Mouse (Mus musculus) midbrain, embryonic 11.5 days (tissue): Measurements from ENCODE around the gene D5Ertd579e. TPM values are rescaled to one million over a fixed set of nuclear protein-coding genes. Genes with fewer than 3 reads are reported as not detected.

ENCODE experiments used
- ATAC-seq: fragments of 200-750 bp; cut with Nextera tagmentation; 2 replicates; pipeline ENCODE4 v1.8.0; 2017; ENCODE audit warnings: moderate TSS enrichment, moderate library complexity; ENCODE audit not compliant: low FRiP score
- DNase-seq: peaks from one replicate; pipeline ENCODE4 v3.0.0; 2015; ENCODE audit warnings: low spot score; ENCODE audit errors: missing footprints
- H3K27ac ChIP-seq: fragments of 300-500 bp; sonication (generic); 2 replicates; pipeline ENCODE4 v1.5.1; 2014; ENCODE audit warnings: low read depth, low read length
- H3K27me3 ChIP-seq: fragments of 300-500 bp; sonication (generic); 2 replicates; pipeline ENCODE4 v1.6.1; 2014; ENCODE audit warnings: mild to moderate bottlenecking, low read length, moderate library complexity, mixed read lengths; ENCODE audit not compliant: control insufficient read depth, insufficient read depth
- H3K36me3 ChIP-seq: fragments of 300-500 bp; sonication (generic); 2 replicates; pipeline ENCODE4 v1.6.1; 2014; ENCODE audit warnings: mild to moderate bottlenecking, low read length, moderate library complexity, mixed read lengths; ENCODE audit not compliant: control insufficient read depth, insufficient read depth
- H3K4me1 ChIP-seq: fragments of 300-500 bp; sonication (generic); 2 replicates; pipeline ENCODE4 v1.6.1; 2014; ENCODE audit warnings: low read length; ENCODE audit not compliant: control insufficient read depth, insufficient read depth
- H3K4me2 ChIP-seq: fragments of 300-500 bp; sonication (generic); 2 replicates; pipeline ENCODE4 v1.6.1; 2014; ENCODE audit warnings: mild to moderate bottlenecking, moderate library complexity
- H3K4me3 ChIP-seq: fragments of 300-500 bp; sonication (generic); 2 replicates; pipeline ENCODE4 v1.5.1; 2014; ENCODE audit warnings: low read depth, low read length
- H3K9ac ChIP-seq: fragments of 300-500 bp; sonication (generic); 2 replicates; pipeline ENCODE4 v1.6.1; 2014; ENCODE audit warnings: low read length
- H3K9me3 ChIP-seq: fragments of 300-500 bp; sonication (generic); 2 replicates; pipeline ENCODE4 v1.6.1; 2016; ENCODE audit warnings: low read length; ENCODE audit not compliant: control insufficient read depth
- WGBS: fragments of 180-500 bp; shearing (Covaris S2); extraction: QIAGEN DNeasy Blood & Tissue Kit; methylation state at CpG from one replicate; pipeline ENCODE4 v1.1.7; 2014; 5-methylcytosine and 5-hydroxymethylcytosine counted together
- polyA plus RNA-seq: library from polyadenylated mRNA; unstranded; fragments of >200 nt; fragmentation: Nextera tagmentation; extraction: Ambion mirVana; gene quantifications from 2 replicates; pipeline ENCODE4 v1.2.1, GENCODE M21; 2014

D5Ertd579e gene
- polyA plus RNA-seq, 1 experiment from 2014 or later: 35.6 TPM

DNA sequence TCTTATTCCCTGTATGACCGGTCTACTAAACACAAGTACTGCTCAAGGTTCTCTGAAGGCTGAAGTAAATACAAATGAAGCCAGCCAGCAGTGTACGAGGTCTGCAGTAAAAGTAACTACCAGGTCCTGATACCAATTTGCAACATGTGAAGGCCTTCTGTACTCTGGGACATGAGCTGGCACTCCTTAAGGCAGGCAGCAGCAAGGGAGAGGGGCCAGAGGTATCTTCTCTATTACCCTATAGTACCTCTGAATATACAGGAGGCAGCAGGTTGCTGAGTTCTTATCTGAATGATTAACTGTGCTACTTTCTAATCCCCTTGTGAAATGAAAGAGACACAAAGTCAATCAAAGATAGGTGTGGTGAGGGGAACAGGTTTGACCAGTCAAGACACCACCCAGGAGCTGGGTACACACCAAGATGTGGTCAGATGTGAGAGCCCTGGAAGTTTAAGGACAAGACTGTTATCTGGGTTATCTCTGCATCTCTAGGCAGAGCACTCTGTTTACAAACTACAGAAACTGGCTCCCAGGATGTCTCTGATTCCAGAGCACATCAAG, 86.8 kb downstream of the D5Ertd579e start:
- Histone ChIP-seq H3K27ac (no peak overlapping the region), H3K27me3 (no peaks in the 10 kb centered on the region), H3K4me3 (no peak overlapping the region), H3K9me3 (no peaks in the 10 kb centered on the region), H3K36me3 (peaks cover 12% of the 10 kb centered on the region; the same call in 1 of the 2 replicates), H3K4me2 (no peak overlapping the region), H3K4me1 (no peaks in the 10 kb centered on the region), H3K9ac (no peak overlapping the region)
- WGBS: 93% methylated on average over 2 of the region's 2 CpGs
- DNase-seq (peak; percentile 53), ATAC-seq (no peak)

DNA sequence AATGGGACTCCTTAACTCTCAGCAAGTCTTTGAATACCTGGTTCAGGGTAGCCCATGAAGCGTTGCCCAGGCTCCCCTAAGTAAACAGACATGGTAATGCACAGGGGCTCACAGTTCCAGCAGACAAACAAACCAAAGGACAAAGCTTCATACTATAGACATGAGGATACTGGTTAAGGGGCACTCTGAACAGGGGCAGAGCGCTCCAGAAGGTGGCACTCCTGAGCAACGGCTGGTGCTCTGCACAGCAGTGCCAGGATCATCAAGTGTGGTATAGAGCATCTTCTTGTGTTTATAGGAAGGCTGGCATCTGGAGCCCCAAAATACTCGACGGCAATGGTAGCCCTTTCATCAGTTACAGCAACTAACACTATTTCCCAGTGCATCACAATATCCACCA, 92.8 kb downstream of the D5Ertd579e start:
- Histone ChIP-seq H3K4me3 (no peak overlapping the region), H3K9ac (no peak overlapping the region), H3K27me3 (no peaks in the 10 kb centered on the region), H3K4me2 (no peak overlapping the region), H3K36me3 (peaks cover 19% of the 10 kb centered on the region; the same call in 1 of the 2 replicates), H3K9me3 (no peaks in the 10 kb centered on the region), H3K27ac (no peak overlapping the region), H3K4me1 (no peaks in the 10 kb centered on the region)
- DNase-seq (peak; percentile 88), ATAC-seq (no peak)
- WGBS: 91% methylated on average over 5 of the region's 5 CpGs

DNA sequence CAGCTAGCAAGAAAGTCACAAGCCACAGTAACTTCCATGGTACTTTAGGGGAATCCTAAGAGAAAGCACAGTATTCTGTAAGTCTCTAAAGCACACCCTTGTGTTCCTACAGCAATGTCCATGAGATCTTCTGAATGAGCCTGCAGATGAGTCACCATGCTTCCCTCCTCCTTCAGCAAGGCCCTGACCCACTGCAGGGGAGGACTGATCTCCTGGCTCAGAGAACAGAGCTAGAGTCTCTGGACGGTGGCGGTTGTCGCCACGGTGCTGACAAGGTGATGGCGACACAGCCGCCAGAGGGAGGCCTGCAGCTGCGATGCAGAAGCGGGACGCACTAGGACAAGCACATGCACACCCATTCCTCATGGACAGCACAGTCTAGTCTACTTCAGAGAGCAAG, 93.8 kb downstream of the D5Ertd579e start:
- DNase-seq (peak; percentile 59), ATAC-seq (no peak)
- Histone ChIP-seq H3K4me1 (no peaks in the 10 kb centered on the region), H3K36me3 (peaks cover 14% of the 10 kb centered on the region; the same call in 1 of the 2 replicates), H3K27ac (no peak overlapping the region), H3K9ac (no peak overlapping the region), H3K9me3 (no peaks in the 10 kb centered on the region), H3K27me3 (no peaks in the 10 kb centered on the region), H3K4me3 (no peak overlapping the region), H3K4me2 (no peak overlapping the region)
- WGBS: 93% methylated on average over 9 of the region's 9 CpGs

DNA sequence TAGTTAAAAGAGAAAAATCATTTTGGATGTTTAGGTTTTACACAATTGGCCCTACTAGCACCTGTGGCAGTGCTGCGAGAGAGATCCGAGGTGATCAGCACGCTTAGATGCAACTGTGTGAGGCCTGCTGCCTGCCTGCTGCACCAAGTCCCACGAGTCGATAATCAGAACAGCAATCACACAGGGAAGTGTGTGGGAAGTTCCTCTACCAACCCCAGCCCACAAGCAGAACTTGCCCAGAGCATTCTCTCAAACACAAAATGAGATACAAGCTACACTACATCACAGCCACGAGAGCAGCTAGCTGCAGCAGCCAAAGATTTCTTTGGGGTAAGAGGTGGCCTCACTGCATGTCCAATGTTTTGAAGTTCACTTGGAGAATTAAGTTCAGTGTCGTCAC, 94.3 kb downstream of the D5Ertd579e start:
- Histone ChIP-seq H3K4me3 (no peak overlapping the region), H3K9ac (no peak overlapping the region), H3K4me2 (no peak overlapping the region), H3K27me3 (no peaks in the 10 kb centered on the region), H3K9me3 (no peaks in the 10 kb centered on the region), H3K36me3 (peaks cover 13% of the 10 kb centered on the region; the same call in 1 of the 2 replicates), H3K4me1 (no peaks in the 10 kb centered on the region), H3K27ac (no peak overlapping the region)
- WGBS: 95% methylated on average over 7 of the region's 7 CpGs
- no peak for ATAC-seq
- DNase-seq: peak; percentile 76

DNA sequence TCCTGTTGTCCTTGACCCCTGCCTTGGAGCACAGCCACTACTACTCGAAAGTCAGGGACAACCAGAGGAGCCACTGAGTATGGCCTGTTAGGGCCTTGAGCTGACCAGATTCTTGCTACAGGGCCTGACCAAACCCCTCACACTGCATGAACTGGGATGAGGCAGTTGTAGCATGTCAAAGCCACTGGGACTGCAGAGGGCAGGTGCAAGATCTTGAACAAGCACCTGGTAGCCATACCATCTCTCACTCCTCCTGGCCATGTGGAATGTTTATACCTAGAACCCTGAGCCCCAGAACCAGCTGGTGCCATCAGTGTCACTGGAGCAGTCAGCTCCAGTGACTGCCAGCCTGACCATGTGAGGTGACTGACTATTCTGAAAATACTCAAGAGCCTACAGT, 96.9 kb downstream of the D5Ertd579e start:
- peaks cover 11% of the 10 kb centered on the region; the same call in 1 of the 2 replicates for H3K36me3 ChIP-seq
- 95% methylated on average over 1 of the region's 1 CpGs for WGBS
- no peak overlapping the region for H3K4me2 ChIP-seq
- H3K9me3 ChIP-seq: no peaks in the 10 kb centered on the region
- H3K27ac ChIP-seq: no peak overlapping the region
- no peak overlapping the region for H3K9ac ChIP-seq
- no peak overlapping the region for H3K4me3 ChIP-seq
- ATAC-seq (no peak), DNase-seq (peak; percentile 75)
- H3K27me3 ChIP-seq: no peaks in the 10 kb centered on the region
- no peaks in the 10 kb centered on the region for H3K4me1 ChIP-seq

DNA sequence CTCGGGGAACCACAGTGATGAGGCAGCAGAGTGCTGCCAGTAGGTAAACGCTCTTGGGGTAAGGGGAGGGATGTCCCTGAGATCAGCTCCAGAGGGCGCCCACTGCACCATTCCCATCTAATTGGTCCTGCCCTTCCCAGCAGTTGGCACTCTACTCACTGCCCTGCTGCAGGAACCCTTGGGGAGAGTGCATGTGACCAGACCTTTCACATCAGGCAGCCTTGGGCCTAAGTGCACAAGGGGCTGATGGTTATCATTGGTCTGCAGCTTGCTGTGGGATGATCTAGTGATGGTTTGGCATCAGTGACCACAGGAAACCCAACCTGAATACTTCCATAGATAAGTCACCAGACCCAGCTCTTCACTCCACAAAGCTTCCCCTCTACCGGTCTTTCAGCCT, 98.2 kb downstream of the D5Ertd579e start:
- H3K27me3 ChIP-seq: no peaks in the 10 kb centered on the region
- H3K36me3 ChIP-seq: peaks cover 11% of the 10 kb centered on the region; the same call in 1 of the 2 replicates
- H3K9ac ChIP-seq: no peak overlapping the region
- no peak overlapping the region for H3K27ac ChIP-seq
- no peaks in the 10 kb centered on the region for H3K9me3 ChIP-seq
- DNase-seq (peak; percentile 80), ATAC-seq (no peak)
- H3K4me1 ChIP-seq: no peaks in the 10 kb centered on the region
- WGBS: 26% methylated on average over 4 of the region's 4 CpGs
- no peak overlapping the region for H3K4me3 ChIP-seq
- H3K4me2 ChIP-seq: no peak overlapping the region

DNA sequence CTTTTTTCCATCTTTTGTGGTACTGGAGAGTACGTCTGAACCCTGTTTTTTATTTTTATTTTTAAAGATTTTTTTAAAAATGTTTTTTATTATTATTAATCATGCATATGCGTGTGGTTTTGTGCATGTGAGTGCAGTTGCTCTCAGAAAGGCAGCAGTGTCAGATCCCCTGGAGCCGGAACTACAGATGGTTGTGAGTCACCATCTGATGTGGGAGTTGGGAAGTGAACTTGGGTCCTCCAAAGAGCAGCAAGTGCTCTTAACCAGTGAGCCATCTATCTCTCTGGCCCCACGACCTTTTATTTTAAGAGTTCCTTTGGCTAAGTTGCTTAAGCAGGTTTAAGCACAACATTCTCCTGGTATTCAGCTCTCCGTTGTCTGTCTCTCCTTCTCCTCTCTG, 99.6 kb downstream of the D5Ertd579e start:
- WGBS: 77% methylated on average over 5 of the region's 5 CpGs
- H3K27me3 ChIP-seq: no peaks in the 10 kb centered on the region
- H3K9me3 ChIP-seq: no peaks in the 10 kb centered on the region
- H3K9ac ChIP-seq: no peak overlapping the region
- DNase-seq (peak; percentile 17), ATAC-seq (no peak)
- no peaks in the 10 kb centered on the region for H3K4me1 ChIP-seq
- H3K36me3 ChIP-seq: no peaks in the 10 kb centered on the region
- H3K27ac ChIP-seq: no peak overlapping the region
- H3K4me2 ChIP-seq: no peak overlapping the region
- no peak overlapping the region for H3K4me3 ChIP-seq

DNA sequence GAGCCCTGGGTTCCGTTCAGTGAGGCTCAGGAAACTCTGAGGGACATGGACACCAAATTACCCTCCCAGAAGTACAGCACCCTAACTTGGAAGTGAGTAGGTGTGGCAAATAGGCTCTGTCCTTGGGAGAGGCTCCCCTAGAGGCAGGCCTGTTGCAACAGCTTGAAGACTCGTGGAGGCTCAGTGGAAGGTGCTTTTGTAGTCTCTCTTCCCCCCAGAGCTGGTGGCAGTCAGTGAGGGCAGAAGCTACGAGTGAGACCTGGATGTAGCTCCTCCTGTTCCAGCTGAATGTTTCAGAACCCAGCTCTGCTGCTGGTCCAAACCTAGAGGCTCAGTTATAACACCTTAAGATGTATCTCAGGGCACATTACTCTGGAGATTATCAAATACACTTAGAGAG, 100.7 kb downstream of the D5Ertd579e start:
- Histone ChIP-seq H3K27me3 (no peaks in the 10 kb centered on the region), H3K4me3 (no peak overlapping the region), H3K27ac (no peak overlapping the region), H3K4me1 (no peaks in the 10 kb centered on the region), H3K4me2 (no peak overlapping the region), H3K9me3 (no peaks in the 10 kb centered on the region), H3K36me3 (no peaks in the 10 kb centered on the region), H3K9ac (no peak overlapping the region)
- DNase-seq: no peak
- ATAC-seq: no peak
- 44% methylated on average over 3 of the region's 3 CpGs for WGBS

DNA sequence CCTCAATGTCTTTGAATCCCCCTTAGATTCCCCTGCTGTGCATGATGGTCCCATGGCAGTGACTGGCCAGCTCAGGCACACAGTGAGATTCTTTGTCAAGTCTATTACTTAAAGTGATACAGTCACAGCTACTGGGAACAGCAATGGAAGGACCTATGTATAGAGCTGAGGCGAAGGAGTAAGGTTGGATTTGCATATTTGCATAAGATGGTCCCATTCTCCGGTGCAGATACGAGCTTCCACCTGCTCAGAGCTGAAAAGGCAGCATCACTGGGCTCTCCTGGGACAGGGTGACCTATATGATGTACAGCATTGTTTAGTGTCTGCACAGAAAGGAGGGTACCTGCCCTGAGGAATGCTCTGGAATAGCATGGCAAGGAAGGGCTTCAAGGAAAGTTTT, 101.5 kb downstream of the D5Ertd579e start:
- no peaks in the 10 kb centered on the region for H3K4me1 ChIP-seq
- DNase-seq: peak; percentile 71
- 85% methylated on average over 3 of the region's 3 CpGs for WGBS
- H3K4me3 ChIP-seq: no peak overlapping the region
- H3K9ac ChIP-seq: no peak overlapping the region
- no peak overlapping the region for H3K4me2 ChIP-seq
- no peak overlapping the region for H3K27ac ChIP-seq
- no peaks in the 10 kb centered on the region for H3K9me3 ChIP-seq
- H3K36me3 ChIP-seq: no peaks in the 10 kb centered on the region
- no peaks in the 10 kb centered on the region for H3K27me3 ChIP-seq
- no peak for ATAC-seq
